Mouse (Mus musculus) liver, adult 2 months (tissue): ENCODE measurements around the gene Nfia. TPM values are rescaled to one million over a fixed set of nuclear protein-coding genes. Genes with fewer than 3 reads are reported as not detected.

Experiments used
- DNase-seq: peaks from one replicate; pipeline ENCODE4 v3.0.0-alpha.2; 2011; ENCODE audit warnings: low read depth, low spot score; ENCODE audit errors: extremely low read depth
- H3K27ac ChIP-seq: fragments of 200-500 bp; replicated peaks from 2 replicates; pipeline ENCODE4 v1.5.1; 2012; ENCODE audit warnings: low read depth, mild to moderate bottlenecking, control low read depth, inconsistent platforms, low read length; ENCODE audit not compliant: insufficient read depth
- H3K27me3 ChIP-seq: fragments of 200-500 bp; 2 replicates; pipeline ENCODE4 v1.6.1; 2012; ENCODE audit warnings: mild to moderate bottlenecking, moderate library complexity, low read length, inconsistent platforms; ENCODE audit not compliant: control insufficient read depth, insufficient read depth
- H3K36me3 ChIP-seq: fragments of 200-500 bp; 2 replicates; pipeline ENCODE4 v1.6.1; 2012; ENCODE audit warnings: low read length, inconsistent platforms; ENCODE audit not compliant: control insufficient read depth, insufficient read depth
- H3K4me1 ChIP-seq: fragments of 200-500 bp; 2 replicates; pipeline ENCODE4 v1.6.1; 2011; ENCODE audit warnings: low read length; ENCODE audit not compliant: control insufficient read depth, insufficient read depth
- H3K4me3 ChIP-seq: fragments of 200-500 bp; 2 replicates; pipeline ENCODE4 v1.5.1; 2011; ENCODE audit warnings: low read depth, mild to moderate bottlenecking, control low read depth, low read length, moderate library complexity; ENCODE audit not compliant: insufficient read depth
- H3K79me2 ChIP-seq: fragments of 200-500 bp; 2 replicates; pipeline ENCODE4 v1.6.1; 2012; ENCODE audit warnings: inconsistent platforms, mild to moderate bottlenecking, low read length, moderate library complexity; ENCODE audit not compliant: control insufficient read depth, insufficient read depth
- H3K9ac ChIP-seq: fragments of 200-500 bp; 2 replicates; pipeline ENCODE4 v1.6.1; 2012; ENCODE audit warnings: low read depth, mild to moderate bottlenecking, control low read depth, inconsistent platforms, low read length
- CTCF ChIP-seq: fragments of 200-500 bp; IDR thresholded peaks from 2 replicates; pipeline ENCODE4 v1.5.1; 2011; ENCODE audit warnings: low read depth, low read length, control low read depth
- POLR2A ChIP-seq: fragments of 200-500 bp; IDR thresholded peaks from 2 replicates; pipeline ENCODE4 v1.6.1; 2011; ENCODE audit warnings: low read length, control low read depth; ENCODE audit not compliant: insufficient read depth; ENCODE audit errors: extremely low read depth
- WGBS: fragments of 180-500 bp; shearing (Covaris S2); methylation state at CpG from one replicate; pipeline ENCODE4 v1.1.7; 2018; 5-methylcytosine and 5-hydroxymethylcytosine counted together
- polyA plus RNA-seq: library from polyadenylated mRNA; depleted of rRNA; stranded (reverse); fragments of >200 nt; gene quantifications from 2 replicates; pipeline ENCODE4 v1.2.3, GENCODE M21; 2012
- total RNA-seq: library from RNA; depleted of rRNA; stranded (reverse); fragments of >200 nt; gene quantifications from 2 replicates; pipeline ENCODE4 v1.2.3, GENCODE M21; 2014

Gene Nfia
- total and polyA plus RNA-seq, 2 experiments = 12.5 to 32.2 TPM

DNA sequence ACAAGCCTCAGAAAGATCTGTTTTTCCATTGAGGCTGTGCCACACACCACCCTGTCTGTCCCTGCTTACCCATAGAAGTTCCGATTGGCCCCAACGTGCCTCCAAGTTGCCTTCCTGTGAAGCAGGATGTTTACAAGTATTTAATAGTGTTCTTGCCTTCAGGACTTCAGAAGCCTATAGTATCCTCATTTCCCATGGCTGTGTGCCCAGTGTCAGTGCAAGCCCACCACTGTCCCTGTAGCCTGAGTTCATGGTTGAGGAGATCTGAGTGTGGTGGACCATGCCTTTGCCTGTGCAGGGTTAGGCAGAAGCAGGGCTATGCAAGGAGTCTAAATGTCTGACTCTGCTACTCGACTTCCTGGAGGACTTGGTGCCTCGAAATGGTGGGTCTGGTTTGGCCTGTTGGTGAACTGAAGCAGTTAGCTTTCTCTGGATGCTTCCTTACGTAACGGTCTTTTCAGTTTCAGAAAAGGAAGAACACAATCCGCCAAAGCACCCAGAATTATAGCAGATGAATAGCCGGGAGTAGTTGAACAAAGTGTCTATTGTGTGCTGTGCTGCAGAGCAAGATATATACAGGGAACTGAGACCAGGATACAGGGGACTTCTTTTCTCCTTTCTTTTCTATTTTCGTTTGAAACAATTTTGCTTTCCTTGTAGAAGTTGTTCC lies 99.4 kb downstream of the Nfia start:
- no peak overlapping the region for H3K9ac ChIP-seq
- H3K36me3 ChIP-seq = no peaks in the 10 kb centered on the region
- H3K4me1 ChIP-seq = peaks cover 18% of the 10 kb centered on the region; the same call in 1 of the 2 replicates
- H3K79me2 ChIP-seq = peaks cover 20% of the 10 kb centered on the region; the same call in 1 of the 2 replicates
- 76% methylated on average over 9 of the region's 9 CpGs for WGBS
- no peak overlapping the region for H3K4me3 ChIP-seq
- peak overlapping the region; percentile 13 for H3K27ac ChIP-seq
- no peak for TF ChIP-seq CTCF
- no peak for TF ChIP-seq POLR2A
- no peaks in the 10 kb centered on the region for H3K27me3 ChIP-seq
- DNase-seq = no peak

GRCm38 (mm10) chr4:97874916-97875315 lies 102.4 kb downstream of the Nfia start:
- peaks cover 24% of the 10 kb centered on the region; the same call in 1 of the 2 replicates for H3K79me2 ChIP-seq
- no peak for DNase-seq
- peaks cover 16% of the 10 kb centered on the region; the same call in 1 of the 2 replicates for H3K4me1 ChIP-seq
- no peak overlapping the region for H3K9ac ChIP-seq
- H3K27me3 ChIP-seq = no peaks in the 10 kb centered on the region
- no peak for TF ChIP-seq POLR2A
- no peak for TF ChIP-seq CTCF
- H3K36me3 ChIP-seq = no peaks in the 10 kb centered on the region
- H3K27ac ChIP-seq = no peak overlapping the region
- WGBS = 92% methylated on average over 3 of the region's 3 CpGs
- H3K4me3 ChIP-seq = no peak overlapping the region

DNA sequence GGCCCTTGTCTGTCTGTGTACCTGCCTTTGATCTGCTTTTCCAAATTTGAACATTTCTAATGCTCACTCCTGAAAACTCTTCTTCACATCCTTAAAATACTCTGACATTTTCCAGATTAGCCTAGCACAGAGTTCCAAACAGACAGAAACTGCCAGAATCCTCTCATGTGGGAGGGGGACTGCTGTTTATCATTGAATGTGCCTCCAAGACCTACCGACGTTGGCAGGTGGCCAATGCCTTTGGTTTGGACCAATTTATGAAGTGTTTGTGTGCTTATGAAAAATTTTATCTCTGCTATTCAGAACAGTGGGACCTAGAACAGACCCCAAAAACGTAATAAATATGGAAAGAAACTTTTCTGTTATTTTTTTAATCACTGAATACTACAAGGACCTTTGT lies 103.4 kb downstream of the Nfia start:
- TF ChIP-seq CTCF = no peak
- no peak for TF ChIP-seq POLR2A
- DNase-seq = no peak
- Histone ChIP-seq H3K9ac (no peak overlapping the region), H3K4me3 (no peak overlapping the region), H3K4me1 (peaks cover 19% of the 10 kb centered on the region), H3K27me3 (no peaks in the 10 kb centered on the region), H3K79me2 (peaks cover 26% of the 10 kb centered on the region; the same call in 1 of the 2 replicates), H3K36me3 (no peaks in the 10 kb centered on the region), H3K27ac (no peak overlapping the region)
- 52% methylated on average over 3 of the region's 3 CpGs for WGBS

- Histone ChIP-seq H3K4me1 (peaks cover 15% of the 10 kb centered on the region), H3K27ac (peak overlapping the region; percentile 34), H3K79me2 (peaks cover 21% of the 10 kb centered on the region; the same call in 1 of the 2 replicates), H3K36me3 (no peaks in the 10 kb centered on the region), H3K9ac (no peak overlapping the region), H3K27me3 (no peaks in the 10 kb centered on the region), H3K4me3 (no peak overlapping the region)
- DNase-seq = no peak
- WGBS = 46% methylated on average over 7 of the region's 7 CpGs
- no peak for TF ChIP-seq POLR2A
- no peak for TF ChIP-seq CTCF
These were observed 107.2 kb downstream of the Nfia start for GRCm38 (mm10) chr4:97879696-97880095.

- 40% methylated on average over 9 of the region's 9 CpGs for WGBS
- DNase-seq = peak; percentile 92
These were observed 107.9 kb downstream of the Nfia start for GRCm38 (mm10) chr4:97880120-97881055.

More at GRCm38 (mm10) chr4:97880120-97881055, 107.9 kb downstream of the Nfia start:
- no peak overlapping the region for H3K4me3 ChIP-seq
- H3K36me3 ChIP-seq = no peaks in the 10 kb centered on the region
- H3K79me2 ChIP-seq = peaks cover 15% of the 10 kb centered on the region; the same call in 1 of the 2 replicates
- no peak overlapping the region for H3K9ac ChIP-seq
- peak overlapping the region; percentile 39 for H3K27ac ChIP-seq
- no peak for TF ChIP-seq CTCF
- no peak for TF ChIP-seq POLR2A
- H3K4me1 ChIP-seq = peaks cover 20% of the 10 kb centered on the region
- H3K27me3 ChIP-seq = no peaks in the 10 kb centered on the region
